Mouse (Mus musculus) ES-Bruce4 (cell line): Measurements from ENCODE around the gene Btbd17.

Source experiments
- CTCF ChIP-seq: IDR thresholded peaks from one replicate; pipeline ENCODE4 v1.8.1; 2011; ENCODE audit warnings: low read depth, low read length
- POLR2A ChIP-seq: IDR thresholded peaks from one replicate; pipeline ENCODE4 v1.8.1; 2011; ENCODE audit warnings: low read length; ENCODE audit not compliant: insufficient read depth

- TF ChIP-seq POLR2A (no peak), CTCF (no peak)
Measured at GRCm38 (mm10) chr11:114807025-114807424, 11.3 kb upstream of the Btbd17 start.
